Mouse (Mus musculus) heart, embryonic 16.5 days (tissue): ENCODE data around the gene Tiam2. TPM values are rescaled to one million over a fixed set of nuclear protein-coding genes. Genes with fewer than 3 reads are reported as not detected.

Experiments
- ATAC-seq: fragments of 200-750 bp; cut with Nextera tagmentation; replicated peaks from 2 replicates; pipeline ENCODE4 v1.8.0; 2017; ENCODE audit warnings: moderate number of reproducible peaks; ENCODE audit not compliant: insufficient read depth, low FRiP score; ENCODE audit errors: extremely low read depth
- H3K27ac ChIP-seq: fragments of 300-500 bp; sonication (generic); 2 replicates; pipeline ENCODE4 v1.5.1; 2014; ENCODE audit warnings: mild to moderate bottlenecking, low read length, control low read depth, moderate library complexity
- H3K27me3 ChIP-seq: fragments of 300-500 bp; sonication (generic); 2 replicates; pipeline ENCODE4 v1.6.1; 2014; ENCODE audit warnings: low read length, mixed read lengths; ENCODE audit not compliant: control insufficient read depth, insufficient read depth
- H3K36me3 ChIP-seq: fragments of 300-500 bp; sonication (generic); 2 replicates; pipeline ENCODE4 v1.6.1; 2014; ENCODE audit not compliant: control insufficient read depth, insufficient read depth
- H3K4me1 ChIP-seq: fragments of 300-500 bp; sonication (generic); 2 replicates; pipeline ENCODE4 v1.6.1; 2014; ENCODE audit warnings: low read length, mixed read lengths; ENCODE audit not compliant: control insufficient read depth, insufficient read depth
- H3K4me2 ChIP-seq: fragments of 300-500 bp; sonication (generic); 2 replicates; pipeline ENCODE4 v1.6.1; 2014; ENCODE audit warnings: low read depth, mild to moderate bottlenecking, control low read depth, low read length
- H3K4me3 ChIP-seq: fragments of 300-500 bp; sonication (generic); 2 replicates; pipeline ENCODE4 v1.5.1; 2014; ENCODE audit warnings: mild to moderate bottlenecking, control low read depth, low read length
- H3K9ac ChIP-seq: fragments of 300-500 bp; sonication (generic); 2 replicates; pipeline ENCODE4 v1.6.1; 2014; ENCODE audit warnings: low read length, control low read depth
- H3K9me3 ChIP-seq: fragments of 300-500 bp; sonication (generic); replicated peaks from 2 replicates; pipeline ENCODE4 v1.6.1; 2016; ENCODE audit warnings: low read length; ENCODE audit not compliant: control insufficient read depth
- WGBS: fragments of 180-500 bp; shearing (Covaris S2); extraction: QIAGEN DNeasy Blood & Tissue Kit; methylation state at CpG from one replicate; pipeline ENCODE4 v1.1.7; 2014; 5-methylcytosine and 5-hydroxymethylcytosine counted together
- polyA plus RNA-seq: library from polyadenylated mRNA; unstranded; fragments of >200 nt; fragmentation: Nextera tagmentation; extraction: Ambion mirVana; gene quantifications from 2 replicates; pipeline ENCODE4 v1.2.1, GENCODE M21; 2015

The Tiam2 gene
- polyA plus RNA-seq, 1 experiment from 2014 or later, result 3.5 TPM

DNA sequence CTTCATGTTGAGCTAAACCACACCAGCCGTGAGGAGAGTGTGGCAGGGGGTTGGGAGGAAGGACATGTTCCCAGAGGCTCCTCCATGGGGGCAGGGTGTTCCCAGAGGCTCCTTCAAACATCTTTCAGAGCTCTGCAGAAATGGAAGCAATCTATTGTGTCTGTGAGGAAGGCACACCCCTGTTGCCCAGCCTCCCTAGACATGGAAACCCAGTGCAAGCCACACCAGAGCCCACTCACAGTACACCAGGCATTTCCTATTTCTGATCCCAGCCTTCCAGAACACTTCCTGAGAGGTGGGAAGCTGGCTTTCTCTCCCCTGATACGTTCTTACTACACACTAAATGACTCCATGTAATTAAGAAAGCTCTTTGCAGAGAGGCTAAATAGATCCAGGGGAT lies 20.4 kb upstream of the Tiam2 start:
- peak; percentile 52; the same call in 1 of the 2 replicates for ATAC-seq
- Histone ChIP-seq H3K4me3 (no peak overlapping the region), H3K9ac (no peak overlapping the region), H3K9me3 (peaks cover 4% of the 10 kb centered on the region; the same call in 1 of the 2 replicates), H3K36me3 (no peaks in the 10 kb centered on the region), H3K27me3 (no peaks in the 10 kb centered on the region), H3K4me1 (no peaks in the 10 kb centered on the region), H3K27ac (no peak overlapping the region), H3K4me2 (no peak overlapping the region)
- 45% methylated on average over 2 of the region's 2 CpGs for WGBS

DNA sequence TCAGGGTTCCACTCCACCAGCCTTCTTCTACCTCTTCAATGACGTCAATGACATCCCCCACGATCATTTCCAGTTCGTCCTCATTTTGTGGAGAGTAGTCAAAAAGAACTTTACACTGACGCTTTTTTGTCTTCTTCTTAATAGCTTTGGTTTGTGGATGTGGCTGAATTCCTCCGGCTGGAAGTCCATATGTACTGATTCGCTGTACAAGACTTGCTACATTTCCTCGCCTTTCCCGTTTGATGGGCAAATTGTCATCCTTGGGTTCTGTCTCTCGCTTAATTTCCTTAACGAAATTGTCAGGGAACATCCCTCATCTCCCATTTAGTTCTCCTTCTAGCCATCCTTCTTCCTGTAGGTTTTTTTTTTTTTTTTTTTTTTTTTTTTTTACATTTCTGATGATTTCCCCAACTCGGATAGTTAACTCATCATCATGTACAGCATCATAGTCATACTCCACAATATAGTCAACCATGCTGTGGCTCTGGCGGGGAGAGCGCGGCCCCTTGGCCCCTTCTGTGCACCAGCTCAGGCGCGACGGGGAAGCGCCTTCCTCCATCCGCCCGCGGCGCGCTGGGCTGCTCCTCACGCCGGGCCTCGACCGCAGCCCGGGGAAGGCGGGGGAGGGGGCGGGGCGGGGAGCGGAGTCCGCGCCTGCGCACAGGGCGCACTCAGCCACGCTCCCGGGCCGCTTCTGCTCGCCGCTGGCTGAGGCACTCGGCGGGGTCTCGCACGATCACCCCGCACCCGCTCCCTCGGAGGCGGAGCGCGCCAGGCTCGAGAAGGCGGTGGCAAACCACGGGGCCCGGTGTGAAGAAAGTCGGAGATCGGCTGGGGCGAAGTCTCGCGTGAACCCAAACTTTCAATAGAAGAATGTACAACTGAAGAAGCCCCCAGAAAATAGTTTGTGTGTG lies 12.4 kb upstream of the Tiam2 start:
- ATAC-seq, result peak; percentile 98
- H3K4me2 ChIP-seq, result peak overlapping the region; percentile 81
- 7% methylated on average over 59 of the region's 60 CpGs for WGBS
- peak overlapping the region; percentile 72 for H3K9ac ChIP-seq
- H3K9me3 ChIP-seq, result no peaks in the 10 kb centered on the region
- peaks cover 4% of the 10 kb centered on the region for H3K4me1 ChIP-seq
- peak overlapping the region; percentile 57; the same call in 1 of the 2 replicates for H3K27ac ChIP-seq
- no peaks in the 10 kb centered on the region for H3K27me3 ChIP-seq
- H3K36me3 ChIP-seq, result no peaks in the 10 kb centered on the region
- H3K4me3 ChIP-seq, result peak overlapping the region; percentile 56

DNA sequence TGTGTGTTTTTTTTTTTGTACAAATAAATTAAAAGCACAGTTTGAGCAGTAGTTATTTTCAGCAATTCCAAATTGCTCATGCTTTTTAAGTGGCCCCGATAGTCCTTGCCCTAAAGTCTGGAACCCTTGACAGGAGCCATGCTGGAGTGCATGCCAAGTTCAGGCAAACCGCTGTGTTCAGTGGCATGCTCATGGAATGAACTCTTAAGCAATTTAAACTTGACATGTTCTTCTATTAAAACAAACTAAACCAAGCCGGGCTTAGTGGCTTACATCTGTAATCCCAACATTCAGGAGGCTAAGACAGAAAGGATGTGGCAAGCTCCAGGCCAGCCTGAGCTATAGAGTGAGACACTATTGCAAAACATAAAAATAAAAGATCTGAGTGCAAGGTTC lies 11.8 kb upstream of the Tiam2 start:
- Histone ChIP-seq H3K4me3 (peak overlapping the region; percentile 56), H3K9me3 (no peaks in the 10 kb centered on the region), H3K36me3 (no peaks in the 10 kb centered on the region), H3K4me1 (peaks cover 4% of the 10 kb centered on the region), H3K27me3 (no peaks in the 10 kb centered on the region), H3K27ac (peak overlapping the region; percentile 57; the same call in 1 of the 2 replicates), H3K9ac (peak overlapping the region; percentile 72), H3K4me2 (peak overlapping the region; percentile 81)
- ATAC-seq, result no peak
- WGBS, result 30% methylated on average over 3 of the region's 3 CpGs

DNA sequence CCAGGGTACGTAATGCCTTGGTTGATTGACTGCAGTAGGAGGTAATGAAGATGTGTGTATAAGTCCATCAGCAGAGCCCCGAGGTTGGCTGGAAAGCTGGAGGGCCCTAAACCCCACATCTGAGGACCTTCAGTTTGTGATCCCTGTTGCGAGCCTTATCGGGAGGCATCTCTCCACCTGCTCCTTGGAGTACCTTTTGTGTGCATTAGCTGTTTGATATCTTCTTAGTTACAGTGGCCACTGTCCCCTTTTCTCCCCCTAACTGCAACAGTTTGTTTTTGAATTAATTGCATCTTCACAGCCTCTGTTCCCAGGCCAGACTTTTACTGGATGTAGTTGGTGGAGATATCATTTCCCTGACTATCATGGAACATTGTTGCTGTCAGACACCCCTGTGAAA lies 10.8 kb upstream of the Tiam2 start:
- no peak overlapping the region for H3K9ac ChIP-seq
- H3K27ac ChIP-seq, result no peak overlapping the region
- peaks cover 4% of the 10 kb centered on the region for H3K4me1 ChIP-seq
- H3K36me3 ChIP-seq, result no peaks in the 10 kb centered on the region
- no peak overlapping the region for H3K4me3 ChIP-seq
- H3K9me3 ChIP-seq, result no peaks in the 10 kb centered on the region
- no peak overlapping the region for H3K4me2 ChIP-seq
- 87% methylated on average over 4 of the region's 4 CpGs for WGBS
- no peak for ATAC-seq
- no peaks in the 10 kb centered on the region for H3K27me3 ChIP-seq

DNA sequence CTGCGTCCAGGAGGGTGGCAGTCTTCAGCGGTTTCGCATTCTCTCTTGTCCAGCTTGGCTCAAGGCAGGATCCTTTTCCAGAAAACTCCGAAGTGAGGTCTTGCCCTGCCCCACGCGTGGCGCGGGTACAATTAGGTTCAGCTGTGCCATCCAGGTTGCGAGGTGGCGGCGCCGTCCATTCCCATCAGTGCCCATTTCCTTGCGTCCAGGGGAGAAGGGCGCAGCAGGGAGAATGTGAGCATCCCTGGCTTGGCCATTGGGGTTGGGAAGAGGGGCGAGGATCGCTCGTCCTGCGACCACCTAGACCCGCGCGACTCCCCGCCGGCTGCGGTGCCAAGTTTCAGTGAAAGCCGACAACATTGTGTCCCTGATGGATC lies 518 bp downstream of the Tiam2 start:
- Histone ChIP-seq H3K36me3 (no peaks in the 10 kb centered on the region), H3K27ac (no peak overlapping the region), H3K27me3 (no peaks in the 10 kb centered on the region; the same call in 1 of the 2 replicates), H3K4me3 (peak overlapping the region; percentile 80), H3K4me2 (peak overlapping the region; percentile 86), H3K9ac (peak overlapping the region; percentile 81), H3K9me3 (no peaks in the 10 kb centered on the region), H3K4me1 (0 out of 2 replicates have a peak, but pooled peaks cover 6% of the 10 kb centered on the region)
- WGBS, result under 1% methylated on average over 25 of the region's 25 CpGs
- ATAC-seq, result no peak

DNA sequence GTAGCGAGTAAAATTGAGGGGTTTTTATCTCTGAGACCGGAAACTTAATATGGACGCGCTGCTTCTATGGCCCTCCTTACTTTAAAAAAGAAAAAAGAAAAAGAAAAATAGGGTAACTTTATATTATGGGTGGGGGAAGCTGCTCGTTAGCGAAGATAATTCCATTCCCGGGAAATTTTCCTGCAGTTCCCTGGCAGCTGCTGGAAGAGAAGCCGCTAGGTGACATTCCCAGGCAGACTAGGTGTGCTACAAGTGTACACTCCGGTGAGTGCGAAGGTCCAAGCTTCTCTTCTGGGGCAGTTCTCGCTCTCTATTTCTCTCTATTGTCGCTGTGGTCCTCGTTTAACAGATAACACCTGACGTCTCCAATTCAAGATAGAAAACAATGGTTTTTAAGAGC lies 962 bp downstream of the Tiam2 start:
- peak overlapping the region; percentile 81 for H3K9ac ChIP-seq
- no peak overlapping the region for H3K27ac ChIP-seq
- H3K9me3 ChIP-seq, result no peaks in the 10 kb centered on the region
- ATAC-seq, result no peak
- peak overlapping the region; percentile 86 for H3K4me2 ChIP-seq
- no peaks in the 10 kb centered on the region; the same call in 1 of the 2 replicates for H3K27me3 ChIP-seq
- 0 out of 2 replicates have a peak, but pooled peaks cover 6% of the 10 kb centered on the region for H3K4me1 ChIP-seq
- H3K36me3 ChIP-seq, result no peaks in the 10 kb centered on the region
- 6% methylated on average over 14 of the region's 14 CpGs for WGBS
- peak overlapping the region; percentile 80 for H3K4me3 ChIP-seq

DNA sequence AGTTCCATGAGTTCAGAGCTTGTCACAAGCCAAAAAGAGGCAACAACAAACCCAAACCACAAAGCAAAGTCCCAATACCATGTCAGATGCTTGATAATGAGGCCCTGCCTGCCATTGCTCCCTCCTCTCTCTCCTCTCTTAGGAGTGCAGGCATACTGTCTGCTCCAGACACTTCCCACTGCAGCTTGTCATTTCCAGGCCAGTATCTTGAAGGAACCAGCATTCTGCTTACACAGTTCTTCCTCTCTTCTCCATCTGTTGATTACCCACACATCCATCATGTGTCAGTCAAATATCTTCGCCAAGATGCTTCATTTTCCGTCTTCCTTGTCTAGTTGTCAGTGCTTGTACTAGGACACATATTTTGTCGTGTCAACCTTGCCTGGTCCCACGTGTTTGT lies 2.4 kb downstream of the Tiam2 start:
- H3K4me2 ChIP-seq, result no peak overlapping the region
- H3K4me3 ChIP-seq, result no peak overlapping the region
- 0 out of 2 replicates have a peak, but pooled peaks cover 6% of the 10 kb centered on the region for H3K4me1 ChIP-seq
- no peaks in the 10 kb centered on the region for H3K9me3 ChIP-seq
- H3K9ac ChIP-seq, result no peak overlapping the region
- no peak for ATAC-seq
- no peak overlapping the region for H3K27ac ChIP-seq
- 72% methylated on average over 4 of the region's 4 CpGs for WGBS
- H3K36me3 ChIP-seq, result no peaks in the 10 kb centered on the region
- no peaks in the 10 kb centered on the region; the same call in 1 of the 2 replicates for H3K27me3 ChIP-seq

DNA sequence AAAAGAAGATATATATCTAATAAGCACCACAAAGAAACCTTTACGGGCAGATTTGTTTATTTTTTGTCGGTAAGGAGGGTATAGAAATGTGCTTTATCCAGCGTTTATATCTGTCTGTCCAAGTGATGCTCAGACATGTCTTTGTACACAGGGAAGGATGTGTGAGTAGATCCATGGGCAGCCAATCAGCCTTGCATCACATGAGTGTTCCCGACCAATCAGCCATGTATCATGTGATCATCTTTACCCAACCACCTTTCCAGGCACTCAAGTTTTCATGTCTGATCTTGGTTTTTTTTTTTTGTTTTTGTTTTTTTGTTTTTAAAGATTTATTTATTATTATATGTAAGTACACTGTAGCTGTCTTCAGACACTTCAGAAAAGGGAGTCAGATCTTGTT lies 3.1 kb downstream of the Tiam2 start:
- ATAC-seq, result no peak
- WGBS, result 85% methylated on average over 4 of the region's 4 CpGs
- no peak overlapping the region for H3K4me2 ChIP-seq

More for the DNA sequence above, 3.1 kb downstream of the Tiam2 start:
- Histone ChIP-seq H3K36me3 (no peaks in the 10 kb centered on the region), H3K9me3 (no peaks in the 10 kb centered on the region), H3K27me3 (no peaks in the 10 kb centered on the region; the same call in 1 of the 2 replicates), H3K4me1 (0 out of 2 replicates have a peak, but pooled peaks cover 6% of the 10 kb centered on the region), H3K27ac (no peak overlapping the region), H3K4me3 (no peak overlapping the region), H3K9ac (no peak overlapping the region)
